Mouse (Mus musculus): ENCODE results near the gene Pak1.

DNA sequence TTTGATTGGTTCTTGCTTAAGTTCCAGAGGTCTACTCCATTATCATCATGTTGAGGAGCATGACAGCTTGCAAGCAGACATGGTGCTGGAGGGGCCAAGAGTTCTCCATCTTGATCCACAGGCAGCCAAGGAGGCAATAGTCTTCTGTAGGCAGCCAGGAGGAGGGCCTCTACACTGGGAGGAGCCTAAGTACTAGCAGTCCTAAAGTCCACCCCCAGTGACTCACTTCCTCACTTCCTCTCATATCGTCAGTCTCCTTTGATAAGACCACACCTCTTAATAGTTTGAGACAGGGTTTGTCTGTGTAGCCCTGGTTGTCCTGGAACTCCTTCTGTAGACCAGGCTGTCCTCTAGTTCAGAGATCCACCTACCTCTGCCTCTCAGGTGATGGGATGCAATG, 7.5 kb upstream of the Pak1 start:
- no peak for TF ChIP-seq POLR2A (IDR thresholded peaks at IDR 0.05; ENCODE audit: control insufficient read depth, low read depth, low read length)
- TF ChIP-seq CTCF (IDR thresholded peaks at IDR 0.05; ENCODE audit: control insufficient read depth, insufficient read depth, insufficient replicate concordance, low read depth, low read length): no peak

All from testis, adult 2 months (tissue).